Mouse (Mus musculus): ENCODE data around the gene Ccnb2. TPM values are rescaled to one million over a fixed set of nuclear protein-coding genes. Genes with fewer than 3 reads are reported as not detected.

The Ccnb2 gene
- polyA plus RNA-seq, 1 experiment from 2014 or later, result 215 TPM

DNA sequence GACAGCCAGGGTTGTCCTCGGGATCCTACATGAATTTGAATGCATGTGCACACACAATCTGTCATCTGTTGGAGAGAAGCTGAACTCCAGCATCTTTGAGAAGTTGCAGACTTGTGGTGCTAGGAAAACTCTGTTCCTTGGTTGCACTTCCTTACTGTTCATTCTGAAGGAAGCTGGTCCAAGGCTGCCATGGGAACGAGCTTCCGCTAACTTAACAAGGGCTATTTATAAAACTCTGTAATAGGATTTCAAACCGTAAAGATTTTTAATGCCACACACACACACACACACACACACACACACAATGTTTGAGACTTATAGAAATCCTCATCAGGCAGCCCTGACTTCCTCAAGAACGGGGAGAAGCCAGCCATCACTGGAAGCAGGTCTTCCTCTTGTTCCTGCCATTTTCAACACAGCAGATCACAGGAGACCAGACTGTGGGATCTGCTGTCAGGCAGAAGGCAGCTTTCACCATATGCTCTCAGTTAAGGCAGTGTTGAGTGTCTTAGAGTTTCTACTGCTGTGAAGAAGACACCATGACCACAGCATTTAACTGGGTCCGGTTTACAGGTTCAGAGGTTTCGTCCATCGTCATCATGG, 19.3 kb downstream of the Ccnb2 start:
- 85% methylated on average over 8 of the region's 8 CpGs for WGBS
- H3K9me3 ChIP-seq, result no peaks in the 10 kb centered on the region
- H3K4me1 ChIP-seq (replicated peaks), result no peaks in the 10 kb centered on the region
- H3K27me3 ChIP-seq, result no peaks in the 10 kb centered on the region
- ATAC-seq (ENCODE audit: insufficient number of reproducible peaks, insufficient read depth, low FRiP score, low TSS enrichment, low read depth), result no peak
- no peak overlapping the region for H3K4me2 ChIP-seq
- no peak overlapping the region for H3K9ac ChIP-seq (replicated peaks)
- H3K36me3 ChIP-seq, result peaks cover 25% of the 10 kb centered on the region
- no peak overlapping the region for H3K27ac ChIP-seq
- H3K4me3 ChIP-seq (replicated peaks), result no peak overlapping the region

GRCm38 (mm10) chr9:70396083-70396482, 25.3 kb downstream of the Ccnb2 start:
- Histone ChIP-seq H3K9me3 (no peaks in the 10 kb centered on the region), H3K4me3 (replicated peaks) (no peak overlapping the region), H3K4me2 (no peak overlapping the region), H3K4me1 (replicated peaks) (0 out of 2 replicates have a peak, but pooled peaks cover 3% of the 10 kb centered on the region), H3K36me3 (peaks cover 29% of the 10 kb centered on the region), H3K27me3 (no peaks in the 10 kb centered on the region), H3K9ac (replicated peaks) (no peak overlapping the region), H3K27ac (no peak overlapping the region)
- no peak for ATAC-seq (ENCODE audit: insufficient number of reproducible peaks, insufficient read depth, low FRiP score, low TSS enrichment, low read depth)
- 79% methylated on average over 2 of the region's 2 CpGs for WGBS

GRCm38 (mm10) chr9:70395617-70396016, 25.7 kb downstream of the Ccnb2 start:
- no peak overlapping the region for H3K4me3 ChIP-seq (replicated peaks)
- no peak overlapping the region for H3K9ac ChIP-seq (replicated peaks)
- H3K36me3 ChIP-seq, result peaks cover 29% of the 10 kb centered on the region
- no peak overlapping the region for H3K4me2 ChIP-seq
- H3K27ac ChIP-seq, result no peak overlapping the region
- 85% methylated on average over 12 of the region's 12 CpGs for WGBS
- no peak for ATAC-seq (ENCODE audit: insufficient number of reproducible peaks, insufficient read depth, low FRiP score, low TSS enrichment, low read depth)
- no peaks in the 10 kb centered on the region for H3K9me3 ChIP-seq
- H3K27me3 ChIP-seq, result no peaks in the 10 kb centered on the region
- 0 out of 2 replicates have a peak, but pooled peaks cover 3% of the 10 kb centered on the region for H3K4me1 ChIP-seq (replicated peaks)

- Histone ChIP-seq H3K9ac (replicated peaks) (no peak overlapping the region), H3K27me3 (no peaks in the 10 kb centered on the region), H3K27ac (no peak overlapping the region), H3K4me2 (no peak overlapping the region), H3K36me3 (peaks cover 19% of the 10 kb centered on the region), H3K4me3 (replicated peaks) (no peak overlapping the region), H3K9me3 (no peaks in the 10 kb centered on the region), H3K4me1 (replicated peaks) (0 out of 2 replicates have a peak, but pooled peaks cover 3% of the 10 kb centered on the region)
- ATAC-seq (ENCODE audit: insufficient number of reproducible peaks, insufficient read depth, low FRiP score, low TSS enrichment, low read depth), result no peak
- 4% methylated on average over 6 of the region's 6 CpGs for WGBS
Observed at GRCm38 (mm10) chr9:70392563-70392907, 28.8 kb downstream of the Ccnb2 start.

GRCm38 (mm10) chr9:70391660-70392562, 29.4 kb downstream of the Ccnb2 start:
- H3K4me2 ChIP-seq, result no peak overlapping the region
- H3K27me3 ChIP-seq, result no peaks in the 10 kb centered on the region
- no peak overlapping the region for H3K27ac ChIP-seq
- H3K9me3 ChIP-seq, result no peaks in the 10 kb centered on the region
- 0 out of 2 replicates have a peak, but pooled peaks cover 3% of the 10 kb centered on the region for H3K4me1 ChIP-seq (replicated peaks)
- ATAC-seq (ENCODE audit: insufficient number of reproducible peaks, insufficient read depth, low FRiP score, low TSS enrichment, low read depth), result no peak
- H3K9ac ChIP-seq (replicated peaks), result no peak overlapping the region
- H3K4me3 ChIP-seq (replicated peaks), result no peak overlapping the region
- peaks cover 21% of the 10 kb centered on the region for H3K36me3 ChIP-seq
- WGBS, result 60% methylated on average over 12 of the region's 12 CpGs

DNA sequence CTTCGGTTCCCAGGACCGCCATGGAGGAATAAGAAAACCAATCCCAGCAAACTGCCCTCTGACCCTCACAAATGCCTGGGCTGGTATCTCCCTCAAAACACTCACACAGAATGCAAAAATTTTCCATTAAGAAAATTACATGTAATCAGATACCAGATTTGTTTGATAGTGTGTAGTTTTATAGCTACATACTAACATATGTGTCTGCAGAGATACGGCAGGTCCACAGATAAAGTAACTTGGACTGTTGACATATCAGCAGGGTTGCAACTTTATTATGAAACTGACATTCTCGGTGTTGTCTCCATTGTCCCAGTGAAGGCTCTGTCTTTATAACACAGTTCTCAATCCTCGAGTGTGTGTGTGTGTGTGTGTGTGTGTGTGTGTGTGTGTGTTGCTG, 30.3 kb downstream of the Ccnb2 start:
- H3K27me3 ChIP-seq, result no peaks in the 10 kb centered on the region
- H3K9me3 ChIP-seq, result no peaks in the 10 kb centered on the region
- no peak overlapping the region for H3K4me3 ChIP-seq (replicated peaks)
- 93% methylated on average over 5 of the region's 5 CpGs for whole genome bisulfite sequencing
- 0 out of 2 replicates have a peak, but pooled peaks cover 3% of the 10 kb centered on the region for H3K4me1 ChIP-seq (replicated peaks)
- H3K4me2 ChIP-seq, result no peak overlapping the region
- H3K36me3 ChIP-seq, result peaks cover 14% of the 10 kb centered on the region
- ATAC-seq (ENCODE audit: insufficient number of reproducible peaks, insufficient read depth, low FRiP score, low TSS enrichment, low read depth), result no peak
- no peak overlapping the region for H3K9ac ChIP-seq (replicated peaks)
- H3K27ac ChIP-seq, result no peak overlapping the region

- H3K4me1 ChIP-seq (replicated peaks), result 0 out of 2 replicates have a peak, but pooled peaks cover 3% of the 10 kb centered on the region
- 92% methylated on average over 3 of the region's 3 CpGs for WGBS
- no peak for ATAC-seq (ENCODE audit: insufficient number of reproducible peaks, insufficient read depth, low FRiP score, low TSS enrichment, low read depth)
- H3K9me3 ChIP-seq, result no peaks in the 10 kb centered on the region
- no peak overlapping the region for H3K27ac ChIP-seq
- no peaks in the 10 kb centered on the region for H3K27me3 ChIP-seq
- no peak overlapping the region for H3K4me3 ChIP-seq (replicated peaks)
- peaks cover 17% of the 10 kb centered on the region for H3K36me3 ChIP-seq
- H3K9ac ChIP-seq (replicated peaks), result no peak overlapping the region
- no peak overlapping the region for H3K4me2 ChIP-seq
Observed at GRCm38 (mm10) chr9:70389548-70389947, 31.8 kb downstream of the Ccnb2 start.

GRCm38 (mm10) chr9:70387410-70388119, 33.8 kb downstream of the Ccnb2 start:
- no peak for ATAC-seq (ENCODE audit: insufficient number of reproducible peaks, insufficient read depth, low FRiP score, low TSS enrichment, low read depth)
- H3K4me2 ChIP-seq, result no peak overlapping the region
- H3K36me3 ChIP-seq, result peaks cover 31% of the 10 kb centered on the region
- no peak overlapping the region for H3K27ac ChIP-seq
- H3K9ac ChIP-seq (replicated peaks), result no peak overlapping the region
- H3K9me3 ChIP-seq, result no peaks in the 10 kb centered on the region
- no peak overlapping the region for H3K4me3 ChIP-seq (replicated peaks)
- 0 out of 2 replicates have a peak, but pooled peaks cover 3% of the 10 kb centered on the region for H3K4me1 ChIP-seq (replicated peaks)
- 95% methylated on average over 4 of the region's 4 CpGs for WGBS
- no peaks in the 10 kb centered on the region for H3K27me3 ChIP-seq

- no peaks in the 10 kb centered on the region for H3K27me3 ChIP-seq
- no peak overlapping the region for H3K9ac ChIP-seq (replicated peaks)
- no peaks in the 10 kb centered on the region for H3K4me1 ChIP-seq (replicated peaks)
- no peak for ATAC-seq (ENCODE audit: insufficient number of reproducible peaks, insufficient read depth, low FRiP score, low TSS enrichment, low read depth)
- H3K9me3 ChIP-seq, result no peaks in the 10 kb centered on the region
- H3K27ac ChIP-seq, result no peak overlapping the region
- H3K36me3 ChIP-seq, result peaks cover 36% of the 10 kb centered on the region
- H3K4me2 ChIP-seq, result no peak overlapping the region
- WGBS, result 87% methylated on average over 18 of the region's 18 CpGs
- H3K4me3 ChIP-seq (replicated peaks), result no peak overlapping the region
Observed at GRCm38 (mm10) chr9:70384958-70385728, 36.2 kb downstream of the Ccnb2 start.

- H3K36me3 ChIP-seq, result peaks cover 36% of the 10 kb centered on the region
- no peak for ATAC-seq (ENCODE audit: insufficient number of reproducible peaks, insufficient read depth, low FRiP score, low TSS enrichment, low read depth)
Observed at GRCm38 (mm10) chr9:70384494-70384893, 36.9 kb downstream of the Ccnb2 start.

More at GRCm38 (mm10) chr9:70384494-70384893, 36.9 kb downstream of the Ccnb2 start:
- no peak overlapping the region for H3K27ac ChIP-seq
- 97% methylated on average over 4 of the region's 4 CpGs for WGBS
- H3K4me3 ChIP-seq (replicated peaks), result no peak overlapping the region
- no peak overlapping the region for H3K9ac ChIP-seq (replicated peaks)
- H3K9me3 ChIP-seq, result no peaks in the 10 kb centered on the region
- H3K4me2 ChIP-seq, result no peak overlapping the region
- H3K27me3 ChIP-seq, result no peaks in the 10 kb centered on the region
- H3K4me1 ChIP-seq (replicated peaks), result no peaks in the 10 kb centered on the region
